In the genomic region with DNA sequence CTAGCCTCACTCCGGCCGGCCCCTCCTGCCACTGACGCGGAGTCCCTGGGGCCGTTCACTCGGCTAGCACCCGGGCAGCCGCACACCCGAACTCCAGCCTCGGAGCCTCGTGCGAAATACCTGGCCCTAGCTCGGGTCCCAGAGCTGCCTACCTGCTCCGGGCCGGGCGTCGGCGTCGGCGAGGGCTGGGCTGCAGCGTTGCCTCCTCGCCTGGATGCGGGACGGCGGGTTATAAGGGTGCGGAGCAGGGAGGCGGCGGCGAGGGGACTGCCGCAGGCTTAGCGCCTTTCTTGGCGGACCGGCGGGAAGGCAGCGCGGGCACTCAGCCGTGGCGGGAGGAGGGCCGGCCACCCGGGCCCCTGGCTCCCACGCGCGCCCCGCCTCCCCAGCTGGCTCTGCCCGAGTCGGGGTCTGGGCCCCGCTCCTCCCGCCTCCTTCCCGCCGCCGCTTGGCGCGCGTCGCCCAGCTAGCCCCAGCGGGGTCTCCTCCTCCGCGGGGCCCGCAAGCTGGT, we compare ENCODE assay signal across 7 mouse cellular contexts. TPM values are rescaled to one million over a fixed set of nuclear protein-coding genes. Genes with fewer than 3 reads are reported as not detected.
DNase-seq lines count a peak whose midpoint lies in the region; ATAC-seq and TF ChIP-seq lines count a peak whose summit lies in the region.

No protein-coding gene starts in this region.

- WGBS in lung, embryonic 16.5 days, result under 1% methylated on average over 46 of the region's 59 CpGs
- WGBS in hindbrain, postnatal 0 days, result under 1% methylated on average over 45 of the region's 59 CpGs
- under 1% methylated on average over 59 of the region's 59 CpGs for WGBS in midbrain, embryonic 13.5 days

- ATAC-seq in lung, embryonic 16.5 days (ENCODE audit: low read depth), result peak; percentile 16; the same call in 1 of the 2 replicates
- no peak for ATAC-seq in hindbrain, postnatal 0 days
- ATAC-seq in midbrain, embryonic 13.5 days, result peak; percentile 9; the same call in 1 of the 2 replicates

- peak overlapping the region; percentile 61 for H3K9ac ChIP-seq in lung, embryonic 16.5 days (ENCODE audit: low read length)
- H3K9ac ChIP-seq in hindbrain, postnatal 0 days (replicated peaks; ENCODE audit: low read length), result peak overlapping the region; percentile 41
- H3K9ac ChIP-seq in midbrain, embryonic 13.5 days (replicated peaks), result peak overlapping the region; percentile 64

- no peak overlapping the region for H3K27ac ChIP-seq in lung, embryonic 16.5 days (ENCODE audit: low read length)
- H3K27ac ChIP-seq in hindbrain, postnatal 0 days, result no peak overlapping the region
- H3K27ac ChIP-seq in midbrain, embryonic 13.5 days, result no peak overlapping the region

- H3K27me3 ChIP-seq in lung, embryonic 16.5 days (ENCODE audit: control insufficient read depth, insufficient read depth, low read depth, low read length), result peaks cover 48% of the 10 kb centered on the region
- H3K27me3 ChIP-seq in hindbrain, postnatal 0 days (ENCODE audit: insufficient read depth, low read length), result peaks cover 51% of the 10 kb centered on the region
- H3K27me3 ChIP-seq in midbrain, embryonic 13.5 days, result peaks cover 72% of the 10 kb centered on the region

- H3K4me3 ChIP-seq in lung, embryonic 16.5 days (ENCODE audit: low read length), result peak overlapping the region; percentile 55
- peak overlapping the region; percentile 45 for H3K4me3 ChIP-seq in hindbrain, postnatal 0 days (ENCODE audit: low read length)
- peak overlapping the region; percentile 50 for H3K4me3 ChIP-seq in midbrain, embryonic 13.5 days (replicated peaks)

- H3K4me1 ChIP-seq in lung, embryonic 16.5 days (replicated peaks; ENCODE audit: control insufficient read depth, insufficient read depth, low read length), result peaks cover 22% of the 10 kb centered on the region
- peaks cover 24% of the 10 kb centered on the region; the same call in 1 of the 2 replicates for H3K4me1 ChIP-seq in hindbrain, postnatal 0 days (ENCODE audit: insufficient read depth, low read length)
- H3K4me1 ChIP-seq in midbrain, embryonic 13.5 days (replicated peaks), result peaks cover 44% of the 10 kb centered on the region

- TF ChIP-seq CTCF in hindbrain, postnatal 0 days (IDR thresholded peaks at IDR 0.05; ENCODE audit: low read depth), result no peak

- no peaks in the 10 kb centered on the region for H3K9me3 ChIP-seq in lung, embryonic 16.5 days (ENCODE audit: control insufficient read depth, low read length)
- no peaks in the 10 kb centered on the region for H3K9me3 ChIP-seq in hindbrain, postnatal 0 days (ENCODE audit: low read length)
- H3K9me3 ChIP-seq in midbrain, embryonic 13.5 days, result no peaks in the 10 kb centered on the region

- DNase-seq in lung, postnatal 25 days (ENCODE audit: low spot score), result no peak
- peak; percentile 33 for DNase-seq in embryo, embryonic 10.5 days (ENCODE audit: low spot score)
- no peak for DNase-seq in hindbrain, postnatal 0 days (ENCODE audit: low spot score)
- no peak for DNase-seq in urinary bladder, postnatal 14 days (ENCODE audit: low spot score)
- DNase-seq in layer of hippocampus, adult 9-11 months, result no peak

- no peaks in the 10 kb centered on the region for H3K36me3 ChIP-seq in lung, embryonic 16.5 days (ENCODE audit: control insufficient read depth, insufficient read depth, low read length)
- H3K36me3 ChIP-seq in hindbrain, postnatal 0 days (ENCODE audit: insufficient read depth, low read length), result no peaks in the 10 kb centered on the region
- no peaks in the 10 kb centered on the region for H3K36me3 ChIP-seq in midbrain, embryonic 13.5 days

- peak overlapping the region; percentile 90 for H3K4me2 ChIP-seq in lung, embryonic 16.5 days (ENCODE audit: low read depth, low read length)
- H3K4me2 ChIP-seq in hindbrain, postnatal 0 days (ENCODE audit: low read depth, low read length), result peak overlapping the region; percentile 78
- peak overlapping the region; percentile 80 for H3K4me2 ChIP-seq in midbrain, embryonic 13.5 days (replicated peaks)

RNA-seq across cellular contexts. Expression of a gene that starts 0.3 kb away (rescaled TPM):
- polyA plus RNA-seq in lung, embryonic 16.5 days (2015; fragmentation: Nextera tagmentation; extraction: Ambion mirVana), result 3.4 and 5.2 TPM in 2 replicates
- 0.83 and 1.2 TPM in 2 replicates for total RNA-seq in hindbrain, postnatal 0 days (2014; rRNA removed)
- 0.96 and 1.3 TPM in 2 replicates for polyA plus RNA-seq in hindbrain, postnatal 0 days (2015; fragmentation: Nextera tagmentation; extraction: Ambion mirVana)
- polyA plus RNA-seq in midbrain, embryonic 13.5 days (2015; fragmentation: Nextera tagmentation; extraction: Ambion mirVana), result 0.55 and 1.5 TPM in 2 replicates

RNA-seq across cellular contexts. Expression of a gene that starts 2.4 kb away (rescaled TPM):
- 36.0 and 39.2 TPM in 2 replicates for polyA plus RNA-seq in lung, embryonic 16.5 days (2015; fragmentation: Nextera tagmentation; extraction: Ambion mirVana)
- 55.0 and 76.7 TPM in 2 replicates for total RNA-seq in hindbrain, postnatal 0 days (2014; rRNA removed)
- 36.3 and 36.5 TPM in 2 replicates for polyA plus RNA-seq in hindbrain, postnatal 0 days (2015; fragmentation: Nextera tagmentation; extraction: Ambion mirVana)
- 47.8 and 50.9 TPM in 2 replicates for polyA plus RNA-seq in midbrain, embryonic 13.5 days (2015; fragmentation: Nextera tagmentation; extraction: Ambion mirVana)

RNA-seq across cellular contexts. Expression of a gene that starts 20.7 kb away (rescaled TPM):
- polyA plus RNA-seq in lung, embryonic 16.5 days (2015; fragmentation: Nextera tagmentation; extraction: Ambion mirVana), result 144 and 148 TPM in 2 replicates
- 212 and 220 TPM in 2 replicates for total RNA-seq in hindbrain, postnatal 0 days (2014; rRNA removed)
- polyA plus RNA-seq in hindbrain, postnatal 0 days (2015; fragmentation: Nextera tagmentation; extraction: Ambion mirVana), result 228 and 239 TPM in 2 replicates
- polyA plus RNA-seq in midbrain, embryonic 13.5 days (2015; fragmentation: Nextera tagmentation; extraction: Ambion mirVana), result 161 and 173 TPM in 2 replicates

RNA-seq across cellular contexts. Expression of a gene that starts 30.8 kb away (rescaled TPM):
- 23.4 and 28.2 TPM in 2 replicates for polyA plus RNA-seq in lung, embryonic 16.5 days (2015; fragmentation: Nextera tagmentation; extraction: Ambion mirVana)
- 40.5 and 54.8 TPM in 2 replicates for total RNA-seq in hindbrain, postnatal 0 days (2014; rRNA removed)
- polyA plus RNA-seq in hindbrain, postnatal 0 days (2015; fragmentation: Nextera tagmentation; extraction: Ambion mirVana), result 7.0 and 7.2 TPM in 2 replicates
- polyA plus RNA-seq in midbrain, embryonic 13.5 days (2015; fragmentation: Nextera tagmentation; extraction: Ambion mirVana), result 6.8 and 6.9 TPM in 2 replicates
